Mouse (Mus musculus) CH12F3 (cell line): Measurements from ENCODE around the gene Zfp286.

Experiments used
- in situ Hi-C: fragments of 300-500 bp; cut with MboI; formaldehyde crosslinking; loops from 2 replicates; pipeline ENCODE4 v1.14.3; 2020; ENCODE audit warnings: low sequenced_read_pairs

Zfp286 gene

GRCm38 (mm10) chr11:62788935-62789616 lies at the start of gene Zfp286:
TSS of gene Zfp286 (minus strand) at chr11:62789462.
- in situ Hi-C loops = no loop called here

GRCm38 (mm10) chr11:62831906-62832305 lies 42.6 kb upstream of the Zfp286 start:
- in situ Hi-C loops = no loop called here

GRCm38 (mm10) chr11:62830387-62830786 lies 41.1 kb upstream of the Zfp286 start:
- in situ Hi-C loops = no loop called here

- in situ Hi-C loops = no loop called here
Observed at GRCm38 (mm10) chr11:62827911-62828310, 38.6 kb upstream of the Zfp286 start.

- in situ Hi-C loops = no loop called here
Observed at GRCm38 (mm10) chr11:62827135-62827534, 37.9 kb upstream of the Zfp286 start.

GRCm38 (mm10) chr11:62826106-62826733 lies 37.0 kb upstream of the Zfp286 start:
- in situ Hi-C loops = no loop called here

GRCm38 (mm10) chr11:62825222-62826105 lies 36.2 kb upstream of the Zfp286 start:
- in situ Hi-C loops = no loop called here

- in situ Hi-C loops = no loop called here
Observed at GRCm38 (mm10) chr11:62824211-62824610, 34.9 kb upstream of the Zfp286 start.

- in situ Hi-C loops = no loop called here
Observed at GRCm38 (mm10) chr11:62821893-62822292, 32.6 kb upstream of the Zfp286 start.

- in situ Hi-C loops = no loop called here
Observed at GRCm38 (mm10) chr11:62820661-62821437, 31.6 kb upstream of the Zfp286 start.

GRCm38 (mm10) chr11:62820059-62820541 lies 30.8 kb upstream of the Zfp286 start, which contains the start of gene Trim16:
TSS of gene Trim16 (plus strand) at chr11:62820231.
- in situ Hi-C loops = no loop called here

- in situ Hi-C loops = no loop called here
Observed at GRCm38 (mm10) chr11:62819059-62819686, 29.9 kb upstream of the Zfp286 start.

GRCm38 (mm10) chr11:62816591-62816990 lies 27.3 kb upstream of the Zfp286 start:
- in situ Hi-C loops = no loop called here

- in situ Hi-C loops = no loop called here
Observed at GRCm38 (mm10) chr11:62815438-62815837, 26.2 kb upstream of the Zfp286 start.

- in situ Hi-C loops = no loop called here
Observed at GRCm38 (mm10) chr11:62814625-62815024, 25.4 kb upstream of the Zfp286 start.

- in situ Hi-C loops = no loop called here
Observed at GRCm38 (mm10) chr11:62813970-62814624, 24.8 kb upstream of the Zfp286 start.

GRCm38 (mm10) chr11:62813497-62813896 lies 24.2 kb upstream of the Zfp286 start:
- in situ Hi-C loops = no loop called here

GRCm38 (mm10) chr11:62812268-62812667 lies 23.0 kb upstream of the Zfp286 start:
- in situ Hi-C loops = no loop called here

GRCm38 (mm10) chr11:62809201-62809600 lies 19.9 kb upstream of the Zfp286 start:
- in situ Hi-C loops = no loop called here

- in situ Hi-C loops = no loop called here
Observed at GRCm38 (mm10) chr11:62807965-62808364, 18.7 kb upstream of the Zfp286 start.
